Mouse (Mus musculus) G1E (cell line): Measurements from ENCODE around the gene Khdc3.

Source experiments
- CTCF ChIP-seq: IDR thresholded peaks from 2 replicates; pipeline ENCODE4 v1.5.1; 2012; ENCODE audit warnings: low read depth, low read length, inconsistent platforms, mixed read lengths
- GATA2 ChIP-seq: IDR thresholded peaks from 2 replicates; pipeline ENCODE4 v1.6.1; 2012; ENCODE audit warnings: low read depth, low read length, inconsistent platforms, borderline replicate concordance

GRCm38 (mm10) chr9:73089222-73089920 lies 12.3 kb upstream of the Khdc3 start:
- TF ChIP-seq CTCF (no peak), GATA2 (no peak)
